In genomic region chr7:109536451-109536946, GRCm38 (mm10) we compare ENCODE assay signal across 9 mouse cellular contexts. TPM values are rescaled to one million over a fixed set of nuclear protein-coding genes. Genes with fewer than 3 reads are reported as not detected.
DNase-seq lines count a peak whose midpoint lies in the region; ATAC-seq and TF ChIP-seq lines count a peak whose summit lies in the region.
"Had no signal": no experiment of that assay in that cellular context is flagged by ENCODE, and none has a peak within 500 bp of the region (broad histone marks: within the 10 kb centered on the region; RNA-seq: fewer than 3 reads in every experiment).

No protein-coding gene starts in this region.

- H3K4me3 ChIP-seq in intestine, postnatal 0 days (ENCODE audit: low read depth, low read length) = no peak overlapping the region
- no peak overlapping the region for H3K4me3 ChIP-seq in midbrain, embryonic 15.5 days

- intact Hi-C loops in gastrocnemius, postnatal 14 days (cut with DNase I; ENCODE audit: low total_unique reads) = no loop called here

- H3K27ac ChIP-seq in intestine, postnatal 0 days (ENCODE audit: low read depth, low read length) = peak overlapping the region; percentile 31
- H3K27ac ChIP-seq in midbrain, embryonic 15.5 days = peak overlapping the region; percentile 31; the same call in 1 of the 2 replicates

- peaks cover 90% of the 10 kb centered on the region for H3K36me3 ChIP-seq in intestine, postnatal 0 days (ENCODE audit: control insufficient read depth, insufficient read depth)
- no peaks in the 10 kb centered on the region for H3K36me3 ChIP-seq in midbrain, embryonic 15.5 days (replicated peaks)

- WGBS in intestine, postnatal 0 days = 58% methylated on average over 4 of the region's 4 CpGs
- 38% methylated on average over 4 of the region's 4 CpGs for WGBS in midbrain, embryonic 15.5 days

- H3K4me1 ChIP-seq in intestine, postnatal 0 days (replicated peaks; ENCODE audit: control insufficient read depth, insufficient read depth, low read length) = no peaks in the 10 kb centered on the region
- peaks cover 5% of the 10 kb centered on the region; the same call in 1 of the 2 replicates for H3K4me1 ChIP-seq in midbrain, embryonic 15.5 days

- no peak overlapping the region for H3K9ac ChIP-seq in intestine, postnatal 0 days (ENCODE audit: low read depth, low read length)
- H3K9ac ChIP-seq in midbrain, embryonic 15.5 days = no peak overlapping the region

- H3K9me3 ChIP-seq in intestine, postnatal 0 days (ENCODE audit: control insufficient read depth) = no peaks in the 10 kb centered on the region
- H3K9me3 ChIP-seq in midbrain, embryonic 15.5 days = no peaks in the 10 kb centered on the region

- peak; percentile 53 for DNase-seq in layer of hippocampus, adult 11-12 months (ENCODE audit: low spot score)
- DNase-seq in layer of hippocampus, adult 18-20 months (ENCODE audit: low spot score in 2 of 2) = no peak
- DNase-seq in cerebellum, adult 11-12 months = peak; percentile 78
- DNase-seq in gastrocnemius, postnatal 14 days = peak; percentile 85
- no peak for DNase-seq in embryo, embryonic 10.5 days (ENCODE audit: low spot score)

- ATAC-seq in intestine, postnatal 0 days = no peak
- peak; percentile 86 for ATAC-seq in midbrain, embryonic 15.5 days (replicated peaks)
- ATAC-seq in megakaryocyte-erythroid progenitor cell, adult 5-6 weeks (replicated peaks; ENCODE audit: low FRiP score, low TSS enrichment, poor library complexity, severe bottlenecking) = no peak

- TF ChIP-seq CTCF in intestine, postnatal 0 days (IDR thresholded peaks at IDR 0.05; ENCODE audit: low read depth) = no peak

- no peaks in the 10 kb centered on the region for H3K27me3 ChIP-seq in intestine, postnatal 0 days (replicated peaks; ENCODE audit: control insufficient read depth, insufficient read depth, low read length)
- no peaks in the 10 kb centered on the region for H3K27me3 ChIP-seq in midbrain, embryonic 15.5 days (replicated peaks)

- H3K4me2 ChIP-seq in intestine, postnatal 0 days (replicated peaks; ENCODE audit: low read depth) = no peak overlapping the region
- H3K4me2 ChIP-seq in midbrain, embryonic 15.5 days = no peak overlapping the region

RNA-seq across cellular contexts. Expression of gene Rpl27a, which starts 17.6 kb away (rescaled TPM):
- 100 to 1,000 TPM; 158 to 159 TPM for total RNA-seq in layer of hippocampus, adult 18-20 months (2021)
- 100 to 1,000 TPM; 105 to 116 TPM for total RNA-seq in gastrocnemius, postnatal 14 days (2021)
- 81.0 and 95.7 TPM in 2 replicates for polyA plus RNA-seq in intestine, postnatal 0 days (2015; fragmentation: Nextera tagmentation; extraction: Ambion mirVana)
- polyA plus RNA-seq in midbrain, embryonic 15.5 days (2015; fragmentation: Nextera tagmentation; extraction: Ambion mirVana) = 64.4 and 67.9 TPM in 2 replicates
- 853 and 1,045 TPM in 2 replicates for total RNA-seq in megakaryocyte-erythroid progenitor cell, adult 5-6 weeks (2014; fragmentation: Nextera tagmentation)
- 970 and 1,232 TPM in 2 replicates for total RNA-seq in megakaryocyte-erythroid progenitor cell, adult 5-6 weeks (2017)

RNA-seq across cellular contexts. Expression of gene Trim66, which starts 28.6 kb away (rescaled TPM):
- 1 to 10 TPM; 6.2 to 7.2 TPM for total RNA-seq in layer of hippocampus, adult 18-20 months (2021)
- under 1 TPM; 0.18 to 0.20 TPM for total RNA-seq in gastrocnemius, postnatal 14 days (2021)
- polyA plus RNA-seq in intestine, postnatal 0 days (2015; fragmentation: Nextera tagmentation; extraction: Ambion mirVana) = 0.01 and 0.05 TPM in 2 replicates
- polyA plus RNA-seq in midbrain, embryonic 15.5 days (2015; fragmentation: Nextera tagmentation; extraction: Ambion mirVana) = 0.92 and 1.1 TPM in 2 replicates
- not detected in 2 replicates for total RNA-seq in megakaryocyte-erythroid progenitor cell, adult 5-6 weeks (2014; fragmentation: Nextera tagmentation)
- total RNA-seq in megakaryocyte-erythroid progenitor cell, adult 5-6 weeks (2017) = not detected in 2 replicates
- total RNA-seq: MEL had no signal

Comparison
In these comparisons a context has a peak if more than half of its experiments do, and no peak if none do; other contexts are left out.
1. DNase-seq: peak in layer of hippocampus, adult 11-12 months (single experiment), cerebellum, adult 11-12 months (single experiment) and gastrocnemius, postnatal 14 days (single experiment); none in layer of hippocampus, adult 18-20 months (0 of 2) and embryo, embryonic 10.5 days (single experiment).
2. RNA of gene Rpl27a, which starts 17.6 kb away (total RNA-seq): 853 to 1,232 TPM in megakaryocyte-erythroid progenitor cell, adult 5-6 weeks; 158 to 159 TPM in layer of hippocampus, adult 18-20 months and 105 to 116 TPM in gastrocnemius, postnatal 14 days; every median in the first group is over 4 times any median in the second.
3. RNA of gene Trim66, which starts 28.6 kb away (total RNA-seq): 6.2 to 7.2 TPM in layer of hippocampus, adult 18-20 months; 0.18 to 0.20 TPM in gastrocnemius, postnatal 14 days and not detected in megakaryocyte-erythroid progenitor cell, adult 5-6 weeks; every median in the first group is over 4 times any median in the second.